Mouse (Mus musculus): ENCODE data around the gene Tspo2.

DNA sequence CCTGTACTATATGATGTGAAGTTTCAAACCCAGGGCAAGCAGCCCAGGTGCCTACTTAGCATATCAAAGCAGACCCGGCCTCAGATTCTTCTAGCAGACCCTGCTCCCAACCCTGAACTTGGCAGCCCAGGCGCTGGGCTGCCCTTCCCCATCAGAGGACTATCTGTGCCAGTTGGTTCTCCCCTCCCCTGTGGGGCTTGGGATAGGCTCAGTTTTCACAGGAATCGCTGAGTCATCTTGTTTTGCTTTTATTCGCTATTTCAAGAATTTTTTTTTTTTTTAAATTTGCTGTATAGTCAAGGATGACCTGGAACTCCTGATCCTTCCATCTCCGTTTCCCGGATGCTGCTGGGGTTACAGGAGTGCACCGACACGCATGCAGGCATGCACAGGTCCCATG is 3.6 kb downstream of the Tspo2 start:
- no peak for TF ChIP-seq CTCF (IDR thresholded peaks at IDR 0.05; ENCODE audit: low read depth)
- TF ChIP-seq EP300 (optimal IDR thresholded peaks at IDR 0.05), result no peak
